Mouse (Mus musculus) olfactory bulb, adult 2 months (tissue): Measurements from ENCODE around the gene Oat. TPM values are rescaled to one million over a fixed set of nuclear protein-coding genes. Genes with fewer than 3 reads are reported as not detected.

Experiments used
- H3K27ac ChIP-seq: fragments of 200-500 bp; 2 replicates; pipeline ENCODE4 v1.5.1; 2012; ENCODE audit warnings: low read depth, low read length; ENCODE audit not compliant: insufficient read depth
- H3K4me1 ChIP-seq: fragments of 200-500 bp; 2 replicates; pipeline ENCODE4 v1.6.1; 2012; ENCODE audit warnings: low read length; ENCODE audit not compliant: control insufficient read depth, insufficient read depth
- H3K4me3 ChIP-seq: fragments of 200-500 bp; 2 replicates; pipeline ENCODE4 v1.5.1; 2012; ENCODE audit warnings: mild to moderate bottlenecking, low read depth, low read length, moderate library complexity; ENCODE audit not compliant: insufficient read depth
- CTCF ChIP-seq: fragments of 200-500 bp; IDR thresholded peaks from 2 replicates; pipeline ENCODE4 v1.5.1; 2012; ENCODE audit warnings: low read depth, mild to moderate bottlenecking, low read length, moderate library complexity; ENCODE audit not compliant: insufficient read depth
- POLR2A ChIP-seq: fragments of 200-500 bp; IDR thresholded peaks from 2 replicates; pipeline ENCODE4 v1.6.1; 2012; ENCODE audit warnings: mild to moderate bottlenecking, low read depth, low read length, moderate library complexity; ENCODE audit not compliant: insufficient read depth
- WGBS: fragments of 180-500 bp; shearing (Covaris S2); methylation state at CpG from one replicate; pipeline ENCODE4 v1.1.7; 2018; 5-methylcytosine and 5-hydroxymethylcytosine counted together
- polyA plus RNA-seq: library from polyadenylated mRNA; stranded (reverse); fragments of >200 nt; gene quantifications from 2 replicates; pipeline ENCODE4 v1.2.4, GENCODE M21; 2012; ENCODE audit warnings: low replicate concordance; ENCODE audit not compliant: missing spikeins, insufficient read depth, insufficient read length

The Oat gene
- polyA plus RNA-seq, 1 experiment, result 142 TPM

DNA sequence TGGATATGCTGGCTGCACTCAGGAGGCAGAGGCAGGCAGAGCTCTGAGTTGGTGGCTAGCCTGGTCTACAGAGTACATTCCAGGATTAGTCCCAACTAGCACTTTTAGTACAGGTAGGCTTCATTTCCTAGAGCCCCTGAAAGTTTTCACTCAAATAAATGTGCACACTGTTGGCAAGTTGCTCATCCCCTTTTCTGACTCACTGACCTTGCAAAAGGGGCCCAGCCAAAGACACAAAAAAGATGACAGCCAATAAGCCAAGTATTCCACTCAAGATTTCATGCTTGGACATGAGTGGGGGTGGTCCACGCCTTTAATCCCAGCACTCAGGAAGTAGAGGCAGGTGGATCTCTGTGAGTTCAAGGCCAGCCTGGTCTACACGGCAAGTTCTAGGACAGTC, 5.2 kb upstream of the Oat start:
- Histone ChIP-seq H3K4me1 (0 out of 2 replicates have a peak, but pooled peaks cover under 1% of the 10 kb centered on the region), H3K4me3 (no peak overlapping the region), H3K27ac (no peak overlapping the region)
- WGBS, result 93% methylated on average over 2 of the region's 2 CpGs
- TF ChIP-seq POLR2A (no peak), CTCF (no peak)

DNA sequence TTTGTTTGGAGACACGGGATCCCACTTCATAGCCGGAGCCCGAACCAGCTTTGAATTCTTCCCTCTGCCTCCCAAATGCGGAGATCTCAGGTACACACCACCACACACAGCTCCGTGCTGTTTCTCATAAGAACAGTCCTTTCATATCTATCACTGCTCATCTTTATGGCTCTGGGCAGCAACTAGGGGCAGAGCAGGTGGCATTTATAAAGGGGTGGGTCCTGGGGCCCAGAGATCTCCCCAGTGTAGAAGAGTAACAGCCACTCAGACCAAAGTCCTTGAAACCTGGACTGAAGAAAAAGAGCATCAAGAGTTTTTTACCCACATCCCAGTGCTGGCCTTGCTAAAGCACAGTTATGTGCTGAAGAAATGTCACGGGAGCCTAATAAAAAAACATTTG, 4.3 kb upstream of the Oat start:
- 86% methylated on average over 6 of the region's 6 CpGs for WGBS
- H3K4me1 ChIP-seq, result 0 out of 2 replicates have a peak, but pooled peaks cover 2% of the 10 kb centered on the region
- H3K4me3 ChIP-seq, result no peak overlapping the region
- TF ChIP-seq CTCF (no peak), POLR2A (no peak)
- no peak overlapping the region for H3K27ac ChIP-seq

DNA sequence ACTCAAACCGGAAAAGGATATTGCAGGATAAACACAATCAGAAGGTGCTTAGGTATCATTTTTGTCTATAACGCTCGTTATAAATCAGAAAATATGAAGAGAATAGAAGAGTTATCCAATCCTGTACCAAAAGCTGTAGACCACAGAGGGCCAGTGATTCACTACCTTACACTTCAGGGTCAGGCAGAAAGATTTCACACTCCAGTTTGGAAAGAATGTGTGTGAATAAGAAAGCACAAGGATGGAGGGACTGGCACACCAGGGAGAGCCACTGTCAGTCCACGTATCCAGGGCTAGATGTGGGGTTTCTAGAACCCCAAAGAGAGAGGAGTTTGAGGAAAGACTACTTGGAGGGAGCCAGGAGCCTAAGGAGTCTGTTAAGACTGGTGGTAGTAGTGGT, 693 bp upstream of the Oat start:
- Histone ChIP-seq H3K27ac (no peak overlapping the region), H3K4me3 (no peak overlapping the region), H3K4me1 (0 out of 2 replicates have a peak, but pooled peaks cover 2% of the 10 kb centered on the region)
- 60% methylated on average over 4 of the region's 4 CpGs for WGBS
- no peak for TF ChIP-seq CTCF

- H3K4me3 ChIP-seq, result peak overlapping the region; percentile 95
- peak overlapping the region; percentile 6; the same call in 1 of the 2 replicates for H3K27ac ChIP-seq
- 0 out of 2 replicates have a peak, but pooled peaks cover 2% of the 10 kb centered on the region for H3K4me1 ChIP-seq
- WGBS, result 1% methylated on average over 13 of the region's 13 CpGs
- TF ChIP-seq POLR2A, result no peak; the same call in 1 of the 2 replicates
- TF ChIP-seq CTCF, result no peak; the same call in 1 of the 2 replicates
These were observed 575 bp downstream of the Oat start for GRCm38 (mm10) chr7:132575623-132576022.

DNA sequence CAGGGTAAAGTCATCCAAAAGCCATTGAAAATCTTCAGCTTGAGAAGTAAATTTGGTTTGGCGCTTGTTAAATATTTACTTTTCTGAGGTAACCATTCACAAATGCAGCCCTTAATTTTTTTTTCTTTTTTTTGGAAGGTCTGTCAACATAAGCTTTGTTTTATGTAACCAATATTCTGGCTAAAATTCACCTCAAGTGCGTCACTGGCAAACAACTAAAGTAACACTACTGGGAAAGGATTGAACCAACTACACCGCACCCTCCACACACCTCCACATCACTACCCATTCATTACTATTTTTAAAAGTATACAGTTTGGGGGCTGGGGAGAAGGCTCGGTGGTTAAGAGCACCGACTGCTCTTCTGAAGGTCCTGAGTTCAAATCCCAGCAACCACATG, 1.6 kb downstream of the Oat start:
- H3K4me3 ChIP-seq, result no peak overlapping the region
- WGBS, result 76% methylated on average over 5 of the region's 5 CpGs
- no peak overlapping the region for H3K27ac ChIP-seq

DNA sequence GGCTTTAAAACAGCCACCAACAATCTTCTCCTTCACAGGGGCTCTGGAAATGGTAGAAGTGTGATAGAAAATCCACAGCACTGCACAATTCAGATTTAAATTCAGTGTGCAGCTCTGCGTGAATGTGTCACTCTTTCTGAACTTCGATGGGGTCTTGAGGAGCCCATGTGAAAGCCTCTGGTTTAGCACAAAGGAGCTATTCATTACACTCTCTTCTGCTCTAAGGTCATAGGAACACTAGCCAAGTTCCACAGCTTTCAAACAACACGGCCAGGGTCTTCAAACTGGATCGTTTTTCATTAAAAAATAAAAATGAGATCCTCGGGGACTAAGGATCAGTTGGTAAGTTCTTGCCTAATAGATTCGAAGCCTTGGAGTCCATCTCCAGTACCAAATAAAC, 3.0 kb downstream of the Oat start:
- peaks cover 12% of the 10 kb centered on the region for H3K4me1 ChIP-seq
- TF ChIP-seq POLR2A, result no peak
- no peak for TF ChIP-seq CTCF
- H3K27ac ChIP-seq, result no peak overlapping the region
- WGBS, result 42% methylated on average over 6 of the region's 6 CpGs
- no peak overlapping the region for H3K4me3 ChIP-seq

More for the DNA sequence above, 1.6 kb downstream of the Oat start:
- peaks cover 8% of the 10 kb centered on the region for H3K4me1 ChIP-seq
- TF ChIP-seq POLR2A (no peak), CTCF (no peak)

DNA sequence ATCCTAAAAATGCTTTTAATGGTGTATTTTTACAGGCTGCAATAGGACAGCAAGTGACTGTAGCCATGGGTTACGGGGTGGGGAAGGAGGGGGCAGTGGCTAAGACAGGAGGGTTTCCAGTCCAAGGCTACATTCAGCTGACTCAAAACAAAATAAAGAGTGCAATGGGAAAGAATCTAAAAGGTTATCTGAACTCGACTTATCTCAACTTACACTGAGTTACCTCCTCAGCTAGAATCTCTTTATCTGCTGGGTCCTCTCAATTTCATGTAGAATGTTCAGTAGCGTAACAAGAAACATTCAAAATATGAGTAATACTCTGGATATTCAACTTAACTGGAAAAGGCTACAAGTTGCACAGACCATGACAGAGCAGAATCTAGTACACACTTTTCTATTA, 3.5 kb downstream of the Oat start:
- TF ChIP-seq CTCF (no peak), POLR2A (no peak)
- H3K27ac ChIP-seq, result no peak overlapping the region
- 71% methylated on average over 3 of the region's 3 CpGs for WGBS

GRCm38 (mm10) chr7:132571481-132571880, 4.7 kb downstream of the Oat start:
- TF ChIP-seq CTCF, result no peak
- TF ChIP-seq POLR2A, result no peak
- 67% methylated on average over 8 of the region's 8 CpGs for WGBS

More for the DNA sequence above, 3.5 kb downstream of the Oat start:
- Histone ChIP-seq H3K4me3 (no peak overlapping the region), H3K4me1 (peaks cover 12% of the 10 kb centered on the region)

DNA sequence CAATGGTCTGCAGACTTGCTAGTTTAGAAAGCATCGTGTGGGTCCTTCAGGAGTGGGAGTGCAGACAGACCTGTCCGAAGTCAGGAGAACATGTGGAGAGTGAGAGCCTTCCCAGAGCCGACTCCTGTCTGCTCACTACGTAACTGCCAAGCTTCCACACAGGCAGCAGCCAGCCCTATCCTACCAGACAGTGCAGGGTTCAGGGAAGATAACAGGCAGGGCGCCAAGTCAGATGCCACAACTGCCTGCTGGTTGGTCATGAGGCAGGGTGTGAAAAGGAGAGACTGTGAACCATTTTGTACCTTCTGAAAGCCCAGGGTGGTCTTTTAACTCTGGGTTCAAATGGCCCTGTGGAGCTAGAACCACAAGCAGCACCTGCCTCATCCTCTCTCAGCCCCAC, 6.1 kb downstream of the Oat start:
- Histone ChIP-seq H3K4me1 (peaks cover 10% of the 10 kb centered on the region), H3K27ac (no peak overlapping the region), H3K4me3 (no peak overlapping the region)
- no peak for TF ChIP-seq CTCF
- no peak for TF ChIP-seq POLR2A
- WGBS, result 79% methylated on average over 5 of the region's 5 CpGs

More at GRCm38 (mm10) chr7:132571481-132571880, 4.7 kb downstream of the Oat start:
- Histone ChIP-seq H3K4me3 (no peak overlapping the region), H3K27ac (no peak overlapping the region), H3K4me1 (peaks cover 12% of the 10 kb centered on the region)

GRCm38 (mm10) chr7:132568817-132569216, 7.4 kb downstream of the Oat start:
- Histone ChIP-seq H3K27ac (0 out of 2 replicates have a peak overlapping the region, but pooled peaks have one; percentile 33), H3K4me3 (no peak overlapping the region), H3K4me1 (peaks cover 10% of the 10 kb centered on the region)
- TF ChIP-seq CTCF (no peak), POLR2A (no peak)
- 62% methylated on average over 6 of the region's 6 CpGs for WGBS
